Mouse (Mus musculus): ENCODE data around the gene Neurl2. TPM values are rescaled to one million over a fixed set of nuclear protein-coding genes. Genes with fewer than 3 reads are reported as not detected.
A peak's percentile ranks its signal among the peaks of the same experiment; 100 is the strongest.
"Not testable (repeated sequence)": the region's sequence is repeated elsewhere in the genome, so short reads cannot be mapped to it uniquely, and the experiment has no call there.

Neurl2 gene
- total RNA-seq, 4 experiments from 2014 or later: 53.8 to 59.3 (median 58.1) TPM

- no peak for DNase-seq (ENCODE audit: low spot score)
Observed at GRCm38 (mm10) chr2:164817703-164818102, 15.6 kb downstream of the Neurl2 start.

- no peak for DNase-seq (ENCODE audit: low spot score)
Observed at GRCm38 (mm10) chr2:164817206-164817605, 16.1 kb downstream of the Neurl2 start.

- DNase-seq (ENCODE audit: low spot score): no peak
Observed at GRCm38 (mm10) chr2:164815821-164816220, 17.4 kb downstream of the Neurl2 start.

GRCm38 (mm10) chr2:164815348-164815747 lies 17.9 kb downstream of the Neurl2 start:
- no peak for DNase-seq (ENCODE audit: low spot score)

- DNase-seq (ENCODE audit: low spot score): no peak
Observed at GRCm38 (mm10) chr2:164813557-164813956, 19.7 kb downstream of the Neurl2 start.

GRCm38 (mm10) chr2:164806614-164807013 lies 26.6 kb downstream of the Neurl2 start:
- DNase-seq (ENCODE audit: low spot score): no peak

GRCm38 (mm10) chr2:164805332-164805718 lies 27.9 kb downstream of the Neurl2 start:
- DNase-seq (ENCODE audit: low spot score): no peak

GRCm38 (mm10) chr2:164804533-164805331 lies 28.5 kb downstream of the Neurl2 start, which contains the start of the genes Acot8 and Zswim3:
Gene Acot8, minus strand, starts transcription at chr2:164804882.
Gene Zswim3, plus strand, starts transcription at chr2:164805098.
- DNase-seq (ENCODE audit: low spot score): peak; percentile 100

GRCm38 (mm10) chr2:164803921-164804313 lies 29.3 kb downstream of the Neurl2 start:
- DNase-seq (ENCODE audit: low spot score): no peak

GRCm38 (mm10) chr2:164803201-164803920 lies 29.9 kb downstream of the Neurl2 start:
- DNase-seq (ENCODE audit: low spot score): no peak

- no peak for DNase-seq (ENCODE audit: low spot score)
Observed at GRCm38 (mm10) chr2:164800252-164801004, 32.8 kb downstream of the Neurl2 start.

- not testable (repeated sequence) for DNase-seq (ENCODE audit: low spot score)
Observed at GRCm38 (mm10) chr2:164798554-164798953, 34.7 kb downstream of the Neurl2 start.

- DNase-seq (ENCODE audit: low spot score): no peak
Observed at GRCm38 (mm10) chr2:164795868-164796267, 37.4 kb downstream of the Neurl2 start.

- DNase-seq (ENCODE audit: low spot score): peak; percentile 82
Observed at GRCm38 (mm10) chr2:164794293-164794692, 39.0 kb downstream of the Neurl2 start.

- DNase-seq (ENCODE audit: low spot score): no peak
Observed at GRCm38 (mm10) chr2:164793772-164794171, 39.5 kb downstream of the Neurl2 start.

GRCm38 (mm10) chr2:164793236-164793635 lies 40.0 kb downstream of the Neurl2 start:
- DNase-seq (ENCODE audit: low spot score): peak; percentile 45

- no peak for DNase-seq (ENCODE audit: low spot score)
Observed at GRCm38 (mm10) chr2:164792400-164793190, 40.7 kb downstream of the Neurl2 start.

GRCm38 (mm10) chr2:164791841-164792261 lies 41.4 kb downstream of the Neurl2 start:
- no peak for DNase-seq (ENCODE audit: low spot score)

GRCm38 (mm10) chr2:164790451-164790850 lies 42.8 kb downstream of the Neurl2 start:
- no peak for DNase-seq (ENCODE audit: low spot score)

GRCm38 (mm10) chr2:164788411-164788810 lies 44.8 kb downstream of the Neurl2 start:
- no peak for DNase-seq (ENCODE audit: low spot score)

GRCm38 (mm10) chr2:164787779-164788178 lies 45.5 kb downstream of the Neurl2 start:
- DNase-seq (ENCODE audit: low spot score): no peak

All from heart, adult 8-10 months (tissue).